Mouse (Mus musculus): ENCODE data around the gene Kxd1.
A peak's percentile ranks its signal among the peaks of the same experiment; 100 is the strongest.
"Not testable (repeated sequence)": the region's sequence is repeated elsewhere in the genome, so short reads cannot be mapped to it uniquely, and the experiment has no call there.

Kxd1 gene

DNA sequence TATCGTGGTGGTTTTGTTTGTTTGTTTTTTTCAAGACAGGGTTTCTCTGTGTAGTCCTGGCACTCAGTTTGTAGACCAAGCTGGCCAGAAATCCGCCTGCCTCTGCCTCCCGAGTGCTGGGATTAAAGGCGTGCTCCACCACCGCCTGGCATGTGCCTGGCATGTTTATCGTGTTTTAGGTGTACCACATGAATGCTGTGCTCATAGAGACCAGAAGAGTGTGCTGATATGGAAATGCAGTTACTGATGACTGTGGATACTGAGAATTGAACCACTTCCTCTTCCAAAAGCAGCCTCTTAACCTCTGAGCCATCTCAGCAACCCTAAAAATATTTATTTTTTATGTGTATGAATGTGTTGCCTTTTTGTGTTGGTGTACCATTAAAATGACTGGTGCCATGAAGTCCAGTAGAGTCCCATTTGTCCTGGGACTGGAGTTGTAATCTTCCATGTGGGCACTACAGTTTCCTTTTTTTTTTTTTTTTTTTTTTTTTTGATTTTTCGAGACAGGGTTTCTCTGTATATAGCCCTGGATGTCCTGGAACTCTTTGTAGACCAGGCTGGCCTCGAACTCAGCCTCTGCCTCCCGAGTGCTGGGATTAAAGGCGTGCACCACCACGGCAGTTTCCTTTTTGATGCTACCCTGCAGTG lies 15.4 kb downstream of the Kxd1 start:
- DNase-seq, result no peak

DNA sequence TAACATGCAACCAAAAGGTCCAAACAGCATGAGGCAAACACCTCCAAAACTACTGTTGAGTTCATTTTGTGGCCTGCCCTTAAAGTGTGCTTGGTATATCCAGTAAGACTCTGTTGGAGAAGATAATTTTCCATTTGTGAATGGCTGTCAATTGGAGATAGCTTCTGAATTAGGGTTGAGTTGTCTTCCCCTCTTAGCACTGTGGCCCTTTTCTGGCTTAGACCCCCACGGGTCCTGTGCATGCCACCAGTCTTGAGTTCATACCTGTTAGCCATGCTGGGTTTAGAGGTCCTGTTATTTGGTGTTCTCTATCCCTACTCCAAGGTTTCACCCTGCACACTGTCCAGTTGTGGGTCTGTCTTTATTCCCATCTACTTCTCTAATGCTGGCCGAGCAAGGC lies 16.0 kb downstream of the Kxd1 start:
- no peak for DNase-seq

DNA sequence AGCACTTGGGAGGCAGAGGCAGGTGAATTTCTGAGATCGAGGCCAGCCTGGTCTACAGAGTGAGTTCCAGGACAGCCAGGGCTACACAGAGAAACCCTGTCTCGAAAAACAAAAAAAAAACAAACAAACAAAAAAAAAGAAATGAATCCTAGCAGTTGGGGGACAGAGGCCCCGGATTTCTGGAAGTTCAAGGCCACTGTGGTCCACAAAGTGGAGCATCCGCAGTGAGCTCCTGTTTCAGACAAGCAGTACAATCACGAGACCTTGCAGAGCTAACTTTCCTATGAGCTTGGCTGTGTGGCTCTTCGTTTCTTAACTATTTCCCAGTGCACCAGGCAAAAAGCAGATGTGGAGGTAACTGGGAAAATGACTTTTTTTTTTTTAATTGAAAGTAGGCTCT lies 16.6 kb downstream of the Kxd1 start:
- not testable (repeated sequence) for DNase-seq

DNA sequence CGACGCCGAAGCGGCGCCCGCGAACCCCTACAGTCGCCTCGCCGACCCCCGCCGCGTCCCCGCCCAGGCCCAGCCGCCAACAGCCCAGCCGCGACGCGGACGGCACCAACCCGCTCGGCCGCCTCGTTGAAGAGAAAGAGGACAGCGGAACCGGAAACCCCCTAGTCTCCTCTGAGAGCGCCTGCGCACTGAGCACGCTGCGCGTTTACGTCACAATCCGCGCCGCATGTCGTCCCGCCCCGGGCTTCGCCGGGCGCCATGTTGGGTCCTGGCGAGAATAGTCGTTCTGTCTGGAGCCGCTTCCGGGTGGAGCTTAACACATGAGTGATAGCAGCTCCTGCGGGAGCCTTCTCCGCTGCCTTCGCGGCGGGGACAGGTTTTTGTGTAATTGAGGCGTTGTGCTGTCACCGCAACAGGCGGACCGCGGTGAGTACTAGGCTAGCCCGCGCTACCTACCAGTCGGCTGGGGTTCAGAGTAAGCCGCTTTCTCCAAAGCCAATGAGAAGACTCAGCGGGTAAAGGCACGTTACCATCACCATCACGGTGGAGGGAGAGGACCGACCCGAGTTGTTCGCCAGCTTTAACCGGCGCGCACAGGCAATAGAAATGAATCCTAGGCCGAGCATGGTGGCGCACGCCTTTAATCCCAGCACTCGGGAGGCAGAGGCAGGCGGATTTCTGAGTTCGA lies 17.4 kb downstream of the Kxd1 start, which contains the start of gene Uba52:
TSS of gene Uba52 (minus strand) at position 574 of the 688 bp plus-strand sequence.
- DNase-seq, result peak; percentile 99

DNA sequence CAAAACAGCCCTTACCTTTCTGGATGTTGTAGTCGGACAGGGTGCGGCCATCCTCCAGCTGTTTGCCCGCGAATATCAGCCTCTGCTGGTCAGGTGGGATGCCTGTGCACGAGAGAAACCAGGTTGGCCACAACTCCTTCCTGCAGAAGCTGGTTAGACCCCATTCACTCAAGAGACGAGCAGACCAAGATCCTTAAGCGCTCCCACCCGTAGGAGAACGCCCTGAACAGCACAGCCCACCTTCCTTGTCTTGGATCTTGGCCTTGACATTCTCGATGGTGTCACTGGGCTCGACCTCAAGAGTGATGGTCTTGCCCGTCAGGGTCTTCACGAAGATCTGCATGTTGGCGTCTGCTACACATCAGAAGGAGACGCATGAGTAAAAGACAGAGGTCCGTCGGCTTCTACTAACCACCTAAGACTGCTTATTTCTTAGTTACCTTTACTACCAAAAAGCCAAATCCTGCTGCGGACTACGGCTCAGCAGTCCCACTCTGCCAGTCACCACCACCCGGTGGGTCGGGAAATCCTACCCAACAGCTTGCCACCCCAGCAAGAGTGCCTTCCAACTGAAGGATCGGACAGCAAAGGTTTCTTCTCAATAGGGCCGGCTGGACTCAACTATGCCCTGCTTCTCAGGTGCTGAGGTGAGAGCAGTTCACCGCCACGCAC lies 18.3 kb downstream of the Kxd1 start:
- DNase-seq, result no peak

DNA sequence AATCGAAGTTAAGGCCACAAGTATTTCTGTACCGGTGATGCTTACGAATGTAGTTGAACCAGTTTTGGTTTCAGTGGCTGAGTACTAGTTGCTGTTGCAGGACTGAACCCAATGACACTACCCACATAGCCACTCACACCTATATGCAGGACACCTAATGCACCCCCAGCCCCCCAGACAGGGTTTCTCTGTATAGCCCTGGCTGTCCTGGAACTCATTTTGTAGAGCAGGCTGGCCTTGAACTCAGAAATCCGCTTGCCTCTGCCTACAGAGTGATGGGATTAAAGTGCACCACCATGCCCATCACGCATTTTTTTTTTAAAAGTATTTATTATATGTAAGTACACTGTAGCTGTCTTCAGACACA lies 20.7 kb downstream of the Kxd1 start:
- DNase-seq, result no peak

DNA sequence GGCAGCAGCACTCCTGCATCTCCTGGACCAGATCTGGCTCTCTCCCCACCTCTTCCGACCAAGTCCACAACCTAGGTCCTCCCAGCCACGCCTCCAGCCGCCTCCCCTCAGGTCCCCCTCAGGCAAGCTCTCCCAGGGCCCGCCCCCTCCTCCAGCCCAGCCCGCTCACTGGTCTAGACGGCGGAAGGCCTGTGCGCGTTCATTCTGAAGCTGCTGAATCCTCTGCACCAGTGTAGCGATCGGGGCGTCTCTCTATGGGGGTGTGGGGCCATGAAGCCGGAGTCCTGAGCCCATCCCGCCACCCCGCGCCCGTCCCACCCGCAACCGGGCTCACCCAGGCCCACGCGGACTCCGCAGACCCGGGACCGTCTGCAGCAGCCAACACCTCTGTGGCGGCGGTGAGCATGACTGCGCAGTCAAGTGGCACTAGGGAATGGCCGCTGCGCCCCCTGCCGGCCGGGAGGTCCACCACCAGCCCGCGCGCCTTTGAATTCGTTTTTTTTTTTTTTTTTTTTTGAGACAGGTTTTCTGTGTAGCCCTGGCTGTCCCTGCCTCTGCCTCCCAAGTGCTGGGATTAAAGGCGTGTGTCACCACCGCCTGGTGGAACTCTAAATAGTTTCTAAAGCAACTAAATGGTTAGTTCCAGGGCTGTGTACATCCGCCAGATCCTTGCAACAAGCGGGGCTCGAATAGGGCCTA lies 21.3 kb downstream of the Kxd1 start, which contains the start of gene Rex1bd:
TSS of gene Rex1bd (minus strand) at position 425 of the 699 bp plus-strand sequence.
- peak; percentile 97 for DNase-seq

DNA sequence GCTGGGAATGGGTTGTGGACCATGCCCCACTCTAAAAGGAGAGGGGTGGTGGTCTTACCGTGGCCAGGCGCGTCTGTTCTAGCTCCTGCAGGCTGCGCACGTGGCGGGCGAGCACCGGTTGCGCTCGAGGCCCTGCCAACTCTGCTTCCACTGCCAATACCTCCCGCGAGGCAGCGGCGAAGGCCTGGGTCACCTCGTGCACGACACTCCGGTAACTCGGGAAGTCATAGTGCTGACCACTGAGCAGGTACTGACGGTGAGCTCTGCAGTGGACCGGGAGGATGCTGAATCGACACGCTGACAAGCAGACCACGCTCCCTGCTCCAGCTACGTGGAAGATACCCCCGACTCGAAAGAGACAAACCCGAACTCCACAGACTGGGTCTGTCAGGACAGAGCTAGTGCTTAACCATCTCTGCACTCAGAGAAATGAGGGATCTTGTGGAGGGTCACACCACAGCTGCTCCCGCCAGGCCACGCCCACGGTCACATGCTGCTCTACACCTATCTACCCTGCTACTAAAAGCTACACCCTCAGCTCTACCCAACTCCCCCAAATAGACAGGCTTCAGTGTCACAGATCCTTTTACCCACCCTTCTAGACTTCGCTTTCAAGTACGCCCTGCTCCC lies 21.9 kb downstream of the Kxd1 start:
- no peak for DNase-seq

DNA sequence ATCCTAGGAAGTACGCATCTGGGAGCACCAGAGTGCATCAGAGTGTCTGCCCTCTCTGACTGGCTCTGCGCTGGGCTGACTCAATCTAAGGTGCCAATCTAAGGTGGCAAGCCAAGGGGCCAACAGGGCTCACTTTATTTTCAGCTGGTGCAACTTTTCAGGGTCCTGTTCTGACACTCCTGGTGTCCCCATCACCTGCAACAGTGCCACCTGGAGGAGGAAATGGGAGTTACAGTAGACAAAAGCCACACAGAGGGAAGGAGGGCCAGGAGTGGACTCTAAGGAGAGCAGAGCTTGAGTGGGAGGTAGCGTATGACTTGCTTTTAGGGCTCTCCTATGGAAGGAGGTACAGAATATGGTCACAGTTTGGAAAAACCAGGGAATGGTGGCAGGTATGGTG lies 22.9 kb downstream of the Kxd1 start:
- DNase-seq, result peak; percentile 88

DNA sequence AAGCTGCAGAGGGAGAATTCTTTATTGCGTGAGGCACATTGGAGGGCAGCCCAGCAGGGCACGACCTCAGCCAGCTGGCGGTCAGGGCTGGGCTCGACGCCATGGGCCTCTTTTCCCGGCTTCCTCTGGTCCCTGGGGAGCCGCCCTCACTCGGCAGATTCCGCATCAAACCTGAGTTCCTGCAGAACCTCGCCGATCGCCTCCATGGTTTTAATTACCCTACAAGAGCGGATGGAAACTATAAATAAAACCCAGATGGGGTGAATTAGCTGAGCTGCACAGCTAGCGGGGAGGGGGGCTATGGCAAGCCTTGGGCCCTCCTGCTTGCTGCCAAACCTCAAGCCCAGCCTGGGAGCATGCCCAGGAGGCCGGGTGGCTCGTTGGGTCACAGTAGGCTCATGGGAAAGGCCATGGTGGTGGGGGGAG lies 23.5 kb downstream of the Kxd1 start:
- DNase-seq, result no peak

DNA sequence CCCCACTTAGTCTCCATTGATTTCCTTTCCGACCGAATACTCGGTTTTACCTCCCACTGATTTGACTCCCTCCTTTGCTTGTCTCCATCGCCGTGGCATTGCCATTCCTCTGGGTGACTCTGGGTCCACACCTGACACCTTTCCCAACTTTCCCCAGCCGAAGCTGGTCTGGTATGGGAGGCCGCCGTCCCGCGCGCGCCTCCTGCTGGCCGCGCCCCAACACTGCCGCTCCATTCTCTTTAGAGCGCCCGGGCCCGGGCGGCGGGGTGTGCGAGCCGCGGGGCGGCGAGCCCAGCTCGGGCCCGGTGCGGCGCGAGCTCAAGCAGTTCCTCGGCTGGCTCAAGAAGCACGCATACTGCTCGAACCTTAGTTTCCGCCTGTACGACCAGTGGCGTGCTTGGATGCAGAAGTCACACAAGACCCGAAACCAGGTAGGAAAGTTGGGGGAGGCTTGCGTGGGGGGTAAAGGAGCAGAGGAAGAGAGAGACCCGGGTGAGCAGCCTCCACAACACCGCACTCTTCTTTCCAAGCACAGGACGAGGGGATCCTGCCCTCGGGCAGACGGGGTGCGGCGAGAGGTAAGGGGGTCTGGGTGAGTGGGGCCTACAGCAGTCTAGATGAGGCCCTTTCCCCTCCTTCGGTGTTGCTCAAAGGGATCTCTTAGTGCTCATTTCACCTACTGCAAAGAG lies 24.6 kb downstream of the Kxd1 start:
- peak; percentile 77 for DNase-seq

DNA sequence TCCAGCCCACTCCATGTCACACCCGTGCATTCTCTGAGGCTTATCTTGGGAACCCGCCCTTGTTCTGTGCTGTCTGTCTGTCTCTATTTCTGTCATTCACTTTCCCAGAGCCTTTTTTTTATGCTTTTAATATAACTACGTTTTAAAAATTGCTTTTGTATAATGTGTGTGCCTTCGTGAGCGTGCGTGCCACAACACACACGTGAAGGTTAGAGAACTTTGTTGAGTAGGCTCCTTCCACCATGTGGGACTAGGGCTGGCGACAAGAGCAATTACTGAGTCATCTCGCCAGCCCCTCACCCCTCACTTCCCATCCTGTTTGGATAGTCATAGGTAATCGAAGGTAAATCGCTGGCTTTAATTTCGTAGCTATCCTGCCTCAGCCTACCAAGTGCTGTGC lies 25.2 kb downstream of the Kxd1 start:
- no peak for DNase-seq

DNA sequence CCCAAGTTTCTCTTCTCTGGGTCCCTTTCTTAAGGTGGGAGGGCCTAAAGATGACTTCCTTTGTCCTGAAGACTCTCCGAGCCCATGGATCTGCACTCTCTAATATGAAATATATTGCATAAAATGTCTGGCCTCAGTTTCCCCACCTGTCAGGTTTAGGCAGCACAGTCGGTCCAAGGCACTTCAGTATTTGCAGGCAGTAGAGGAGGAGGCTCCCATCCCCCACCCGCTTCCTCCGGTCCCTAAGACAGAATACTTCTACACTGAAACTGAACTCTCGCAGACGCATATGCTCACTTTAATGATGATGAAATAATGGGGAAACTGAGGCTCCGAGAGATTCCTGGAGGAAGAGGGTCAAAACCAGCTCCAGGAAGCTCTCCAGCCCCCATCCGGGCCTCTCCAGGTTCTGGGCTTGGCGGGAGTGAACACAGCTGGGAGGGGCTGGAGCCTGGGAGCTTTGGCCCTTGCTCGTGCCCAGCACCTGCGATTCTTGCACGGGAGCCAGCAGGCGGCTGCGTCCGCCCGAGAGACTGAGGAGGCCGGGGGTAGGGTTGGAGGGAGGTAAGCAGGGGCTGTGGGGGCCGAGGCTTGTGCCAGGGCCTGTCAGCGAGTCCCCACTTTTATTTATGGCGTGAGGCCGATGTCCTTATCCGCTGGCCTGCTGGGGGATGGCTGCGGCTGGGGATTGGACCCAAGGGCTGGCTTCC lies 25.8 kb downstream of the Kxd1 start:
- DNase-seq, result no peak

DNA sequence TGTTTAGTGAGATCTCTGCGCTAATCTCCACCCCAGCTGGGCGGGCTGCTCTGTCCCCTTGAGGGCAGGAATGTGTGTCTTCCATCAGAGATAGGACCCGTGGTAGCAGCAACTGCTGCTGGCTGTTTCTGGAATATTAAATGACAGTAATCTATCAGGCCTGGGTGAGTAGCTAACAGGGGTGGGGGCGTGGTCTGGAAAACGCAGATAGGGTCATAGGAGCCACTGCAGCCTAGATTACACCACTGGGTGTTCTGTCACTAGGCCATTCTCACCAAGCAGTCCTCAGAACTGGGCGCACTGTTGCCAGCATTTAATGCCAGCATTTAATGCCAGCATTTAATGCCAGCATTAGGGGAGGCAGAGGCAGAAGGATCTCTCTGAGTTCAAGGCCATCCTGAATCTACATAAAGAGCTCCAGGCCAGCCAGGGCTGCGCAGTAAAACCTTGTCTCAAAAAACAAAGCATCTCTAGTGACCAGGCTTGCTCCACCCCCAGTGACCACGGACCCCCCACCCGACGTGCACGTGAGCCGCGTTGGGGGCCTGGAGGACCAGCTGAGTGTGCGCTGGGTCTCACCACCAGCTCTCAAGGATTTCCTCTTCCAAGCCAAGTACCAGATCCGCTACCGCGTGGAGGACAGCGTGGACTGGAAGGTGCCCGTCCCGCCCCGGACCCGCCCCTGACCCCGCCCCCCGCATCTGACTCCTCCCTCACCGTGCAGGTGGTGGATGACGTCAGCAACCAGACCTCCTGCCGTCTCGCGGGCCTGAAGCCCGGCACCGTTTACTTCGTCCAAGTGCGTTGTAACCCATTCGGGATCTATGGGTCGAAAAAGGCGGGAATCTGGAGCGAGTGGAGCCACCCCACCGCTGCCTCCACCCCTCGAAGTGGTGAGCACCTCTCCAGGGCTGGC lies 27.1 kb downstream of the Kxd1 start:
- DNase-seq, result peak; percentile 40

DNA sequence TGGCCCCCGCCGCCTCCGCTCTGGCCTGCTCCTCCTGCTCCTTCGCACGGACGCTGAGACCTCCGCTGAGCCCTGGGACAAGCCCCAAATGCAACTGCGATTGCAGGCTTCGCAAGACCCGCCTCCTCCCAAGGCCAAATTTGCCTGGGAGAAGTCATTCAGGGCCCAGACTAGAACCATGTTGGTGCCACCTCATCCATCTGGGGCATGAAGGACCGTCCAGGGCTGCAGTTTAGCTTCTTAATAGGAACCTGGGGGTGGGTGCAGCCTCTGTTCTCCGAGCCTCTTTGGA lies 32.0 kb downstream of the Kxd1 start:
- DNase-seq, result no peak

DNA sequence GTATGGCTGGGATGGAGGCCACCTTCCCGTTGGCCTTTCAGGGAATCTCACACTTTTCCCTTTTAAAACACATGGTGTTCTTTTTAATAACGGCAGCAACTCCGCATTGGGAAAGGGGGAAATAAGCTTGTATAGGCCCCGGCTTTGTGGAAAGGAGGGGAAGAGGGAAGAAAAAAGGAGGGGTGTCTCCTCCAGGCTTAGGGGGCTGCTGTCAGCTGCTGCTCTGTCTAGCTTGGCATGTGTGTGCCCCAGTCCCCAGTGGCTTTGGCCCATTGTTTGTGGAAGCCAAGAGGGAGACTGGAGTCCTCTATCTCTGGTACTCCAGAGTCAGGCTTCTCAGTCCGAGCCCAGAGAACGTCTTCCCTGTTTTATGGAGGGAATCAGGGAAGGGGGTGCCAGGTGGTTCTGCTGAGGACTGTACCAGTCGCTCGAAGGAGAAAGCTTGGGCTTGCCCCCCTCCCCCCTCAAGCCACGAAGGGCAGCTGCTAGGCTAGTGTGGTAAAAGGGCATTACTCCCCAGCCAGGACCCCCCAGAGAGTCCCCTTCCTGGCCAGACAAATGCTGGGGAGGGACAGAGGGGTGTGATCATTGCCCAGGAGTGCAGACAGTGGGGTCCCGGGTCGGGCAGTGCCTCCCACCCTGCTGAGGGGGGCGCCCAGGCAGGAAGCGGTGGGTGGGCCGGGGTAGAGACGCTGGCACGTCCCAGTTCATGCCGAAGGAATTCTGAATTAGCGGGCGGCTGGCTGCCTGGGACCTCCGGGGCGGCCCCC lies 32.6 kb downstream of the Kxd1 start:
- peak; percentile 43 for DNase-seq

DNA sequence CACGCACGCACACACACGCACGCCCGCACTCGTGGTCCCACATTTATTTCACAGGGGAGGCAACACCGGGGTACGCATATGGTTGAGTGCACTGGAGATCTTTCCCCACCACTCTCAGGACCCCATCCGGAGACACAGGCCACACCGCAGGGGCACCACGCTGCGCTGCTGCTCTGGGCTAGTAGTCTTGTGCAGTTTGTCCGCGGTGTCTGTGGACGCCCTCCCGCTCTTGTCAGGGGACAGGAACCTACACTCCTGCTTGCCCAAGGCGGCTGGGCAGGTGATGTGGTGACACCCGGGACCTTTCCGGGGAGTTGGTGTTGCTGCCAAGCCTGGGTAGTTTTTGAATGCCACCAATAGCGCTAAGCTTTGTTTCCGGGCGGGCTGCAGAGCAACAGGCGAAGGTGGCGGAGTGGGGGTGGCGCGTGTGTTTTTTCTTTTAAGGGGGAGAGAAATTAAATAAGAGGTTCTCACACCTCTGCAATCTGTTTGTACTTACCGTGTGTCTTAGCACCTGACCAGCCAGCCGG lies 33.3 kb downstream of the Kxd1 start:
- DNase-seq, result no peak

DNA sequence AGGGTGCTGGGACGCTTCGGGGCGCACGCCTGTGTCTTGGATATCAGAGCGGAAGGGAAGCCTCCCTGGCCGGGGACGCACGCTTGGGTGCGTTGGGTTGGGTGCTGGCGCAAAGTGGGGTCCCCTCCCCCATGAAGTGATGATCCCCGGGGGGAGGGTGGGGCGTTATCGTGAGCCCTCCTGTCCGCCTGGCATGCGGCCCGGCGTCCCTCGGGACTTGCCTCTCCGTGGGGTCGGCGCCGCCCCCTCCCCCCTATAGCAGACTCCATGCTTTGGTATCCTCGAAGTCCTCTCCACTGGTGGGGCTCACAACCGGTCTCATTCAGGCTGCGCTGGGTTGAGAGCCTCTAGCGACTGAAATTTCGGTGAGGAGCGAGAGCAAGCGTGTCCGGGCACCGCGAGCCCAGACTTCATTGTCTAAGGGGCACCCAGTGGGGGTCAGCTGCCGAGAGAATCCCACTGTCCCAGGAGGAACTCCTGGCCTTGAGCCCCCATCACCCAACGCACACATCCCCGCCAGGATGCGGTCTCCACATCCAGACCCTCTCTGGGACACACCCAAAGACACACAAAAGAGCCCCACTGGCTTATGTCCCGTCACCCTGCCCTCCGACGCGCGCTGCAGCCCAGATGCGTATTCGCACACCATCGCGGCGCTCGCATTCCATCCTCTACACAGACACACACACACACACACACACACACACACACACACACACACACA lies 33.9 kb downstream of the Kxd1 start:
- no peak for DNase-seq
